12 mouse cellular contexts compared by ENCODE assay signal in genomic region chr3:100747421-100748308, GRCm38 (mm10).
DNase-seq lines count a peak whose midpoint lies in the region; ATAC-seq and TF ChIP-seq lines count a peak whose summit lies in the region.
"Had no signal": no experiment of that assay in that cellular context is flagged by ENCODE, and none has a peak within 500 bp of the region (broad histone marks: within the 10 kb centered on the region; RNA-seq: fewer than 3 reads in every experiment).

No protein-coding gene starts in this region.

- H3K9me3 ChIP-seq in kidney, embryonic 15.5 days (replicated peaks): no peaks in the 10 kb centered on the region
- no peaks in the 10 kb centered on the region for H3K9me3 ChIP-seq in hindbrain, postnatal 0 days (ENCODE audit: low read length)
- H3K9me3 ChIP-seq: liver, embryonic 15.5 days; midbrain, embryonic 12.5 days had no signal

- no peak for TF ChIP-seq POLR2A in kidney, adult 2 months (IDR thresholded peaks at IDR 0.05; ENCODE audit: low read depth, low read length)

- H3K4me1 ChIP-seq in kidney, adult 2 months (ENCODE audit: control insufficient read depth, insufficient read depth, low read length): peaks cover 6% of the 10 kb centered on the region; the same call in 1 of the 2 replicates
- H3K4me1 ChIP-seq in kidney, embryonic 15.5 days: 0 out of 2 replicates have a peak, but pooled peaks cover 2% of the 10 kb centered on the region
- no peaks in the 10 kb centered on the region for H3K4me1 ChIP-seq in hindbrain, postnatal 0 days (ENCODE audit: insufficient read depth, low read length)
- H3K4me1 ChIP-seq: liver, embryonic 15.5 days; midbrain, embryonic 12.5 days had no signal

- ATAC-seq in kidney, embryonic 15.5 days (replicated peaks; ENCODE audit: low FRiP score): no peak
- ATAC-seq in hindbrain, postnatal 0 days: peak; percentile 28; the same call in 1 of the 2 replicates
- ATAC-seq: activated CD4-positive, CD25-positive, alpha-beta regulatory T cell, adult 4 months had no signal

- H3K4me2 ChIP-seq in kidney, embryonic 15.5 days: no peak overlapping the region
- H3K4me2 ChIP-seq in hindbrain, postnatal 0 days (ENCODE audit: low read depth, low read length): no peak overlapping the region
- H3K4me2 ChIP-seq: liver, embryonic 15.5 days; midbrain, embryonic 12.5 days had no signal

- no peaks in the 10 kb centered on the region for H3K36me3 ChIP-seq in kidney, adult 2 months (ENCODE audit: control insufficient read depth, insufficient read depth, low read length)
- H3K36me3 ChIP-seq in kidney, embryonic 15.5 days: no peaks in the 10 kb centered on the region
- H3K36me3 ChIP-seq in hindbrain, postnatal 0 days (ENCODE audit: insufficient read depth, low read length): no peaks in the 10 kb centered on the region
- H3K36me3 ChIP-seq: liver, embryonic 15.5 days; midbrain, embryonic 12.5 days had no signal

- 53% methylated on average over 15 of the region's 15 CpGs for WGBS in kidney, adult 2 months
- WGBS in kidney, embryonic 15.5 days: 47% methylated on average over 15 of the region's 15 CpGs
- 36% methylated on average over 15 of the region's 15 CpGs for WGBS in hindbrain, postnatal 0 days

- no peak overlapping the region for H3K27ac ChIP-seq in kidney, adult 2 months (ENCODE audit: insufficient read depth, low read depth, low read length)
- no peak overlapping the region for H3K27ac ChIP-seq in kidney, embryonic 15.5 days
- no peak overlapping the region for H3K27ac ChIP-seq in hindbrain, postnatal 0 days
- H3K27ac ChIP-seq: liver, embryonic 15.5 days; midbrain, embryonic 12.5 days had no signal

- no peak overlapping the region for H3K9ac ChIP-seq in kidney, embryonic 15.5 days
- no peak overlapping the region for H3K9ac ChIP-seq in hindbrain, postnatal 0 days (replicated peaks; ENCODE audit: low read length)
- H3K9ac ChIP-seq: liver, embryonic 15.5 days; midbrain, embryonic 12.5 days had no signal

- no peaks in the 10 kb centered on the region for H3K27me3 ChIP-seq in kidney, adult 2 months (replicated peaks; ENCODE audit: control insufficient read depth, insufficient read depth, low read length)
- H3K27me3 ChIP-seq in kidney, embryonic 15.5 days: no peaks in the 10 kb centered on the region
- no peaks in the 10 kb centered on the region for H3K27me3 ChIP-seq in hindbrain, postnatal 0 days (ENCODE audit: insufficient read depth, low read length)
- H3K27me3 ChIP-seq: liver, embryonic 15.5 days; midbrain, embryonic 12.5 days had no signal

- H3K4me3 ChIP-seq in kidney, adult 2 months (ENCODE audit: insufficient read depth, low read depth, low read length): no peak overlapping the region
- no peak overlapping the region for H3K4me3 ChIP-seq in kidney, embryonic 15.5 days (replicated peaks)
- H3K4me3 ChIP-seq in hindbrain, postnatal 0 days (ENCODE audit: low read length): no peak overlapping the region
- H3K4me3 ChIP-seq: liver, embryonic 15.5 days; midbrain, embryonic 12.5 days had no signal

- DNase-seq in kidney, adult 2 months: peak; percentile 63
- DNase-seq in forelimb bud, embryonic 11.5 days (ENCODE audit: low read depth, low spot score): peak; percentile 31
- DNase-seq in heart, adult 9 months (ENCODE audit: low spot score in 2 of 2): peak; percentile 55 to 63
- DNase-seq in hindbrain, postnatal 0 days (ENCODE audit: low spot score): peak; percentile 55
- no peak for DNase-seq in right cerebral cortex, postnatal 36 days (ENCODE audit: low spot score in 2 of 2)
- DNase-seq in layer of hippocampus, postnatal 10 days (ENCODE audit: low spot score in 2 of 2): no peak
- DNase-seq: layer of hippocampus, postnatal 36 days; thymus, postnatal 4 days had no signal

- no peak for TF ChIP-seq CTCF in kidney, adult 2 months (conservative IDR thresholded peaks at IDR 0.05; ENCODE audit: insufficient read depth, insufficient read length, low read depth, low read length)
- TF ChIP-seq CTCF in hindbrain, postnatal 0 days (IDR thresholded peaks at IDR 0.05; ENCODE audit: low read depth): no peak

Comparison
In these comparisons a context has a peak if more than half of its experiments do, and no peak if none do; other contexts are left out.
1. DNase-seq: peak in kidney, adult 2 months (single experiment), forelimb bud, embryonic 11.5 days (single experiment), heart, adult 9 months (2 of 2) and hindbrain, postnatal 0 days (single experiment); none in right cerebral cortex, postnatal 36 days (0 of 2) and layer of hippocampus, postnatal 10 days (0 of 2).